In genomic region chr7:144055188-144055587, GRCm38 (mm10) we compare ENCODE assay signal across 17 mouse cellular contexts. TPM values are rescaled to one million over a fixed set of nuclear protein-coding genes. Genes with fewer than 3 reads are reported as not detected.
DNase-seq lines count a peak whose midpoint lies in the region; ATAC-seq lines count a peak whose summit lies in the region.
"Had no signal": no experiment of that assay in that cellular context is flagged by ENCODE, and none has a peak within 500 bp of the region (broad histone marks: within the 10 kb centered on the region; RNA-seq: fewer than 3 reads in every experiment).

No protein-coding gene starts in this region.

- H3K4me2 ChIP-seq in hindbrain, embryonic 12.5 days (replicated peaks): no peak overlapping the region
- no peak overlapping the region for H3K4me2 ChIP-seq in hindbrain, embryonic 16.5 days (ENCODE audit: low read length)
- no peak overlapping the region for H3K4me2 ChIP-seq in kidney, embryonic 16.5 days (replicated peaks; ENCODE audit: low read depth, low read length)
- H3K4me2 ChIP-seq: forebrain, embryonic 15.5 days; hindbrain, embryonic 15.5 days; liver, embryonic 11.5 days; neural tube, embryonic 12.5 days; stomach, embryonic 15.5 days had no signal

- no peak overlapping the region for H3K27ac ChIP-seq in hindbrain, embryonic 12.5 days
- H3K27ac ChIP-seq in hindbrain, embryonic 16.5 days (ENCODE audit: low read depth, low read length): no peak overlapping the region
- H3K27ac ChIP-seq in kidney, embryonic 16.5 days (ENCODE audit: low read length): no peak overlapping the region
- H3K27ac ChIP-seq: forebrain, embryonic 15.5 days; hindbrain, embryonic 15.5 days; limb, embryonic 10.5 days; midbrain, embryonic 10.5 days; neural tube, embryonic 12.5 days; stomach, embryonic 15.5 days had no signal

- intact Hi-C loops in heart, postnatal 10 days (cut with DNase I): no loop called here

- H3K4me1 ChIP-seq in hindbrain, embryonic 12.5 days: 0 out of 2 replicates have a peak, but pooled peaks cover 8% of the 10 kb centered on the region
- no peaks in the 10 kb centered on the region for H3K4me1 ChIP-seq in hindbrain, embryonic 16.5 days (ENCODE audit: control insufficient read depth, insufficient read depth, low read depth, low read length)
- peaks cover 7% of the 10 kb centered on the region; the same call in 1 of the 2 replicates for H3K4me1 ChIP-seq in kidney, embryonic 16.5 days (ENCODE audit: insufficient read depth, low read length)
- H3K4me1 ChIP-seq: forebrain, embryonic 15.5 days; hindbrain, embryonic 15.5 days; stomach, embryonic 15.5 days had no signal

- H3K4me3 ChIP-seq in hindbrain, embryonic 12.5 days: no peak overlapping the region
- no peak overlapping the region for H3K4me3 ChIP-seq in hindbrain, embryonic 16.5 days (ENCODE audit: low read length)
- no peak overlapping the region for H3K4me3 ChIP-seq in kidney, embryonic 16.5 days (ENCODE audit: low read length)
- H3K4me3 ChIP-seq: forebrain, embryonic 15.5 days; hindbrain, embryonic 15.5 days; limb, embryonic 10.5 days; midbrain, embryonic 10.5 days; neural tube, embryonic 12.5 days; stomach, embryonic 15.5 days had no signal

- no peaks in the 10 kb centered on the region for H3K36me3 ChIP-seq in hindbrain, embryonic 12.5 days
- no peaks in the 10 kb centered on the region for H3K36me3 ChIP-seq in hindbrain, embryonic 16.5 days (ENCODE audit: control insufficient read depth, insufficient read depth, low read length)
- H3K36me3 ChIP-seq in kidney, embryonic 16.5 days (ENCODE audit: insufficient read depth, low read length): peaks cover 6% of the 10 kb centered on the region; the same call in 1 of the 2 replicates
- H3K36me3 ChIP-seq: forebrain, embryonic 15.5 days; hindbrain, embryonic 15.5 days; limb, embryonic 10.5 days; midbrain, embryonic 10.5 days; neural tube, embryonic 12.5 days; stomach, embryonic 15.5 days had no signal

- no peaks in the 10 kb centered on the region for H3K9me3 ChIP-seq in hindbrain, embryonic 12.5 days (replicated peaks)
- no peaks in the 10 kb centered on the region for H3K9me3 ChIP-seq in hindbrain, embryonic 16.5 days (ENCODE audit: control insufficient read depth, low read length)
- no peaks in the 10 kb centered on the region for H3K9me3 ChIP-seq in kidney, embryonic 16.5 days (ENCODE audit: low read length)
- H3K9me3 ChIP-seq: forebrain, embryonic 15.5 days; hindbrain, embryonic 15.5 days; limb, embryonic 10.5 days; midbrain, embryonic 10.5 days; neural tube, embryonic 12.5 days; stomach, embryonic 15.5 days had no signal

- peak; percentile 71 for DNase-seq in heart, adult 11 months
- DNase-seq in heart, postnatal 10 days: no peak
- peak; percentile 36 for DNase-seq in 3134 (ENCODE audit: extremely low read depth, insufficient read length, low spot score)
- DNase-seq in testis, postnatal 14 days (ENCODE audit: low spot score): no peak
- no peak for DNase-seq in cerebellum, adult 8-10 months
- DNase-seq: cerebellum, adult 11-12 months; lung, adult 2 months had no signal

- H3K9ac ChIP-seq in hindbrain, embryonic 12.5 days: no peak overlapping the region
- H3K9ac ChIP-seq in hindbrain, embryonic 16.5 days (ENCODE audit: low read depth, low read length): no peak overlapping the region
- H3K9ac ChIP-seq in kidney, embryonic 16.5 days (replicated peaks; ENCODE audit: low read length): no peak overlapping the region
- H3K9ac ChIP-seq: forebrain, embryonic 15.5 days; hindbrain, embryonic 15.5 days; neural tube, embryonic 12.5 days; stomach, embryonic 15.5 days had no signal

- H3K27me3 ChIP-seq in hindbrain, embryonic 12.5 days: no peaks in the 10 kb centered on the region
- no peaks in the 10 kb centered on the region for H3K27me3 ChIP-seq in hindbrain, embryonic 16.5 days (replicated peaks; ENCODE audit: control insufficient read depth, insufficient read depth, low read length)
- no peaks in the 10 kb centered on the region for H3K27me3 ChIP-seq in kidney, embryonic 16.5 days (ENCODE audit: insufficient read depth, low read length)
- H3K27me3 ChIP-seq: forebrain, embryonic 15.5 days; hindbrain, embryonic 15.5 days; neural tube, embryonic 12.5 days; stomach, embryonic 15.5 days had no signal

- WGBS in hindbrain, embryonic 12.5 days: 65% methylated on average over 6 of the region's 6 CpGs
- 68% methylated on average over 6 of the region's 6 CpGs for WGBS in hindbrain, embryonic 16.5 days
- WGBS in kidney, embryonic 16.5 days: 62% methylated on average over 6 of the region's 6 CpGs

- 0 out of 2 replicates have a peak, but pooled peaks have one; percentile 4 for ATAC-seq in hindbrain, embryonic 12.5 days (ENCODE audit: low FRiP score)
- no peak for ATAC-seq in hindbrain, embryonic 16.5 days
- 0 out of 2 replicates have a peak, but pooled peaks have one; percentile 65 for ATAC-seq in kidney, embryonic 16.5 days (ENCODE audit: low FRiP score, low TSS enrichment)
- ATAC-seq: forebrain, embryonic 15.5 days had no signal

RNA-seq across cellular contexts. Expression of gene Shank2, which starts 53.5 kb away (rescaled TPM):
- under 1 TPM; 0.69 to 0.93 TPM for total RNA-seq in heart, postnatal 10 days (2021)
- 3.3 and 3.7 TPM in 2 replicates for polyA plus RNA-seq in hindbrain, embryonic 12.5 days (2016; fragmentation: Nextera tagmentation; extraction: Ambion mirVana)
- 8.9 and 9.0 TPM in 2 replicates for polyA plus RNA-seq in hindbrain, embryonic 16.5 days (2015; fragmentation: Nextera tagmentation; extraction: Ambion mirVana)
- 3.6 and 4.0 TPM in 2 replicates for polyA plus RNA-seq in kidney, embryonic 16.5 days (2015; fragmentation: Nextera tagmentation; extraction: Ambion mirVana)

Comparison
In these comparisons a context has a peak if more than half of its experiments do, and no peak if none do; other contexts are left out.
1. DNase-seq: peak in heart, adult 11 months (single experiment) and 3134 (single experiment); none in heart, postnatal 10 days (0 of 2), testis, postnatal 14 days (single experiment) and cerebellum, adult 8-10 months (single experiment).